Mouse (Mus musculus): ENCODE data around the gene Ccer2.
A peak's percentile ranks its signal among the peaks of the same experiment; 100 is the strongest.

Ccer2 gene

GRCm38 (mm10) chr7:28756079-28756478 is at the start of gene Ccer2:
TSS of gene Ccer2 (plus strand) at chr7:28756174.
- peak; percentile 61 for DNase-seq (ENCODE audit: low read depth, low spot score)

GRCm38 (mm10) chr7:28709454-28709853 is 46.5 kb upstream of the Ccer2 start:
- no peak for DNase-seq (ENCODE audit: low read depth, low spot score)

GRCm38 (mm10) chr7:28710962-28711361 is 45.0 kb upstream of the Ccer2 start:
- peak; percentile 75 for DNase-seq (ENCODE audit: low read depth, low spot score)

GRCm38 (mm10) chr7:28714667-28715066 is 41.3 kb upstream of the Ccer2 start:
- DNase-seq (ENCODE audit: low read depth, low spot score), result no peak

- DNase-seq (ENCODE audit: low read depth, low spot score), result peak; percentile 49
Measured at GRCm38 (mm10) chr7:28715598-28715997, 40.4 kb upstream of the Ccer2 start.

- DNase-seq (ENCODE audit: low read depth, low spot score), result peak; percentile 70
Measured at GRCm38 (mm10) chr7:28716590-28717281, 39.2 kb upstream of the Ccer2 start, which contains the start of gene Fbxo17. TSS of gene Fbxo17 (plus strand) at chr7:28716804.

- no peak for DNase-seq (ENCODE audit: low read depth, low spot score)
Measured at GRCm38 (mm10) chr7:28717726-28718125, 38.2 kb upstream of the Ccer2 start.

GRCm38 (mm10) chr7:28719159-28719558 is 36.8 kb upstream of the Ccer2 start:
- DNase-seq (ENCODE audit: low read depth, low spot score), result peak; percentile 85

- DNase-seq (ENCODE audit: low read depth, low spot score), result peak; percentile 69
Measured at GRCm38 (mm10) chr7:28719650-28720049, 36.3 kb upstream of the Ccer2 start.

GRCm38 (mm10) chr7:28720753-28721537 is 35.0 kb upstream of the Ccer2 start:
- no peak for DNase-seq (ENCODE audit: low read depth, low spot score)

GRCm38 (mm10) chr7:28722079-28722478 is 33.9 kb upstream of the Ccer2 start:
- DNase-seq (ENCODE audit: low read depth, low spot score), result peak; percentile 66

- DNase-seq (ENCODE audit: low read depth, low spot score), result peak; percentile 72
Measured at GRCm38 (mm10) chr7:28724613-28725012, 31.4 kb upstream of the Ccer2 start.

GRCm38 (mm10) chr7:28726600-28726999 is 29.4 kb upstream of the Ccer2 start:
- DNase-seq (ENCODE audit: low read depth, low spot score), result peak; percentile 82

- DNase-seq (ENCODE audit: low read depth, low spot score), result no peak
Measured at GRCm38 (mm10) chr7:28727649-28728340, 28.2 kb upstream of the Ccer2 start.

- DNase-seq (ENCODE audit: low read depth, low spot score), result peak; percentile 98
Measured at GRCm38 (mm10) chr7:28732341-28733142, 23.4 kb upstream of the Ccer2 start.

- peak; percentile 68 for DNase-seq (ENCODE audit: low read depth, low spot score)
Measured at GRCm38 (mm10) chr7:28733211-28733610, 22.8 kb upstream of the Ccer2 start.

- peak; percentile 96 for DNase-seq (ENCODE audit: low read depth, low spot score)
Measured at GRCm38 (mm10) chr7:28735701-28736100, 20.3 kb upstream of the Ccer2 start.

GRCm38 (mm10) chr7:28739829-28740228 is 16.1 kb upstream of the Ccer2 start:
- DNase-seq (ENCODE audit: low read depth, low spot score), result peak; percentile 46

- DNase-seq (ENCODE audit: low read depth, low spot score), result peak; percentile 41
Measured at GRCm38 (mm10) chr7:28740949-28741348, 15.0 kb upstream of the Ccer2 start.

- DNase-seq (ENCODE audit: low read depth, low spot score), result no peak
Measured at GRCm38 (mm10) chr7:28741368-28741708, 14.6 kb upstream of the Ccer2 start.

GRCm38 (mm10) chr7:28741709-28742438 is 14.1 kb upstream of the Ccer2 start, which contains the start of the genes Mrps12 and Sars2:
TSS of gene Mrps12 (minus strand) at chr7:28741820.
TSS of gene Sars2 (plus strand) at chr7:28741992.
- peak; percentile 100 for DNase-seq (ENCODE audit: low read depth, low spot score)
